Mouse (Mus musculus) embryonic facial prominence, embryonic 13.5 days (tissue): Measurements from ENCODE around the gene Prrt3. TPM values are rescaled to one million over a fixed set of nuclear protein-coding genes. Genes with fewer than 3 reads are reported as not detected.

Source experiments
- ATAC-seq: fragments of 200-750 bp; cut with Nextera tagmentation; 2 replicates; pipeline ENCODE4 v1.8.0; 2017; ENCODE audit warnings: low read depth; ENCODE audit not compliant: insufficient number of reproducible peaks, insufficient read depth, low FRiP score, low TSS enrichment
- H3K27ac ChIP-seq: fragments of 300-500 bp; sonication (generic); 2 replicates; pipeline ENCODE4 v1.5.1; 2015; ENCODE audit warnings: moderate library complexity, mild to moderate bottlenecking, inconsistent platforms
- H3K27me3 ChIP-seq: fragments of 300-500 bp; sonication (generic); 2 replicates; pipeline ENCODE4 v1.6.1; 2015; ENCODE audit warnings: mild to moderate bottlenecking, inconsistent platforms
- H3K36me3 ChIP-seq: fragments of 300-500 bp; sonication (generic); 2 replicates; pipeline ENCODE4 v1.6.1; 2015; ENCODE audit warnings: mild to moderate bottlenecking, inconsistent platforms
- H3K4me1 ChIP-seq: fragments of 300-500 bp; sonication (generic); 2 replicates; pipeline ENCODE4 v1.6.1; 2015; ENCODE audit warnings: inconsistent platforms
- H3K4me2 ChIP-seq: fragments of 300-500 bp; sonication (generic); 2 replicates; pipeline ENCODE4 v1.6.1; 2015; ENCODE audit warnings: moderate library complexity, mild to moderate bottlenecking, inconsistent platforms
- H3K4me3 ChIP-seq: fragments of 300-500 bp; sonication (generic); 2 replicates; pipeline ENCODE4 v1.5.1; 2015; ENCODE audit warnings: mild to moderate bottlenecking, inconsistent platforms
- H3K9ac ChIP-seq: fragments of 300-500 bp; sonication (generic); 2 replicates; pipeline ENCODE4 v1.6.1; 2015; ENCODE audit warnings: mild to moderate bottlenecking, inconsistent platforms
- H3K9me3 ChIP-seq: fragments of 300-500 bp; sonication (generic); 2 replicates; pipeline ENCODE4 v1.6.1; 2016; ENCODE audit warnings: inconsistent platforms
- WGBS: fragments of 180-500 bp; shearing (Covaris S2); methylation state at CpG from one replicate; pipeline ENCODE4 v1.1.7; 2015; ENCODE audit warnings: mixed read lengths; 5-methylcytosine and 5-hydroxymethylcytosine counted together
- polyA plus RNA-seq: library from polyadenylated mRNA; unstranded; fragments of >200 nt; fragmentation: Nextera tagmentation; extraction: Ambion mirVana; gene quantifications from 2 replicates; pipeline ENCODE4 v1.2.1, GENCODE M21; 2015

Gene Prrt3
- polyA plus RNA-seq, 1 experiment from 2014 or later = 2.3 TPM

GRCm38 (mm10) chr6:113469021-113469420 lies 32.7 kb downstream of the Prrt3 start:
- no peak overlapping the region for H3K27ac ChIP-seq
- WGBS = 7% methylated on average over 9 of the region's 9 CpGs
- H3K27me3 ChIP-seq = peaks cover 52% of the 10 kb centered on the region
- H3K9ac ChIP-seq = peak overlapping the region; percentile 68; the same call in 1 of the 2 replicates
- H3K4me2 ChIP-seq = peak overlapping the region; percentile 75
- no peaks in the 10 kb centered on the region for H3K9me3 ChIP-seq
- no peaks in the 10 kb centered on the region for H3K36me3 ChIP-seq
- H3K4me3 ChIP-seq = peak overlapping the region; percentile 43
- H3K4me1 ChIP-seq = peaks cover 25% of the 10 kb centered on the region
- ATAC-seq = no peak

GRCm38 (mm10) chr6:113468512-113468911 lies 33.2 kb downstream of the Prrt3 start:
- Histone ChIP-seq H3K27me3 (peaks cover 52% of the 10 kb centered on the region), H3K4me1 (peaks cover 25% of the 10 kb centered on the region), H3K9ac (peak overlapping the region; percentile 36; the same call in 1 of the 2 replicates), H3K4me3 (no peak overlapping the region), H3K36me3 (no peaks in the 10 kb centered on the region), H3K27ac (no peak overlapping the region), H3K4me2 (peak overlapping the region; percentile 75), H3K9me3 (no peaks in the 10 kb centered on the region)
- no peak for ATAC-seq
- WGBS = 65% methylated on average over 3 of the region's 3 CpGs

- no peak overlapping the region for H3K27ac ChIP-seq
- H3K36me3 ChIP-seq = no peaks in the 10 kb centered on the region
- no peak for ATAC-seq
- H3K4me1 ChIP-seq = peaks cover 15% of the 10 kb centered on the region
- no peak overlapping the region for H3K4me2 ChIP-seq
- H3K9ac ChIP-seq = no peak overlapping the region
- H3K9me3 ChIP-seq = no peaks in the 10 kb centered on the region
- 57% methylated on average over 5 of the region's 5 CpGs for WGBS
- peaks cover 31% of the 10 kb centered on the region for H3K27me3 ChIP-seq
- no peak overlapping the region for H3K4me3 ChIP-seq
These were observed 36.1 kb downstream of the Prrt3 start for GRCm38 (mm10) chr6:113465602-113466001.

GRCm38 (mm10) chr6:113464040-113464439 lies 37.7 kb downstream of the Prrt3 start:
- Histone ChIP-seq H3K27ac (no peak overlapping the region), H3K9ac (no peak overlapping the region), H3K36me3 (no peaks in the 10 kb centered on the region), H3K4me3 (no peak overlapping the region), H3K4me2 (no peak overlapping the region), H3K27me3 (peaks cover 15% of the 10 kb centered on the region), H3K9me3 (no peaks in the 10 kb centered on the region), H3K4me1 (peaks cover 5% of the 10 kb centered on the region; the same call in 1 of the 2 replicates)
- no peak for ATAC-seq
- 68% methylated on average over 7 of the region's 7 CpGs for WGBS

- Histone ChIP-seq H3K4me1 (no peaks in the 10 kb centered on the region), H3K9ac (peak overlapping the region; percentile 52; the same call in 1 of the 2 replicates), H3K9me3 (no peaks in the 10 kb centered on the region), H3K4me3 (peak overlapping the region; percentile 10; the same call in 1 of the 2 replicates), H3K27me3 (no peaks in the 10 kb centered on the region), H3K27ac (no peak overlapping the region), H3K36me3 (no peaks in the 10 kb centered on the region), H3K4me2 (peak overlapping the region; percentile 39)
- ATAC-seq = peak; percentile 82
- 62% methylated on average over 10 of the region's 10 CpGs for WGBS
These were observed 43.1 kb downstream of the Prrt3 start for GRCm38 (mm10) chr6:113458635-113459034.

GRCm38 (mm10) chr6:113457952-113458534 lies 43.7 kb downstream of the Prrt3 start, which contains the start of gene Il17re:
TSS of gene Il17re (plus strand) at chr6:113458484.
- Histone ChIP-seq H3K4me2 (peak within 1 kb of the TSS; percentile 39), H3K9me3 (no peaks in the 10 kb centered on the region), H3K9ac (peak within 1 kb of the TSS; percentile 52; the same call in 1 of the 2 replicates), H3K36me3 (no peaks in the 10 kb centered on the region), H3K4me3 (peak within 1 kb of the TSS; percentile 10; the same call in 1 of the 2 replicates), H3K4me1 (no peaks in the 10 kb centered on the region), H3K27me3 (no peaks in the 10 kb centered on the region), H3K27ac (no peak within 1 kb of the TSS)
- 48% methylated on average over 10 of the region's 10 CpGs for WGBS
- ATAC-seq = no peak

GRCm38 (mm10) chr6:113455007-113455406 lies 46.7 kb downstream of the Prrt3 start:
- Histone ChIP-seq H3K4me1 (peaks cover 5% of the 10 kb centered on the region; the same call in 1 of the 2 replicates), H3K4me3 (no peak overlapping the region), H3K4me2 (no peak overlapping the region), H3K27me3 (no peaks in the 10 kb centered on the region), H3K27ac (no peak overlapping the region), H3K36me3 (no peaks in the 10 kb centered on the region), H3K9ac (no peak overlapping the region), H3K9me3 (no peaks in the 10 kb centered on the region)
- no peak for ATAC-seq
- 60% methylated on average over 5 of the region's 5 CpGs for WGBS

GRCm38 (mm10) chr6:113451839-113452238 lies 49.9 kb downstream of the Prrt3 start:
- no peaks in the 10 kb centered on the region for H3K27me3 ChIP-seq
- H3K9me3 ChIP-seq = no peaks in the 10 kb centered on the region
- no peak overlapping the region for H3K4me2 ChIP-seq
- H3K27ac ChIP-seq = no peak overlapping the region
- no peak overlapping the region for H3K9ac ChIP-seq
- H3K4me3 ChIP-seq = no peak overlapping the region
- peaks cover 24% of the 10 kb centered on the region for H3K36me3 ChIP-seq
- H3K4me1 ChIP-seq = peaks cover 5% of the 10 kb centered on the region; the same call in 1 of the 2 replicates
- no peak for ATAC-seq
- WGBS = 79% methylated on average over 2 of the region's 2 CpGs

GRCm38 (mm10) chr6:113447639-113448038 lies 54.1 kb downstream of the Prrt3 start:
- Histone ChIP-seq H3K27ac (no peak overlapping the region), H3K27me3 (no peaks in the 10 kb centered on the region), H3K9me3 (no peaks in the 10 kb centered on the region), H3K4me2 (no peak overlapping the region), H3K4me1 (peaks cover 15% of the 10 kb centered on the region), H3K36me3 (peaks cover 39% of the 10 kb centered on the region), H3K4me3 (no peak overlapping the region), H3K9ac (no peak overlapping the region)
- 94% methylated on average over 4 of the region's 4 CpGs for WGBS
- no peak for ATAC-seq

- Histone ChIP-seq H3K36me3 (peaks cover 39% of the 10 kb centered on the region), H3K4me2 (no peak overlapping the region), H3K27ac (no peak overlapping the region), H3K27me3 (no peaks in the 10 kb centered on the region), H3K9ac (no peak overlapping the region), H3K9me3 (no peaks in the 10 kb centered on the region), H3K4me3 (no peak overlapping the region), H3K4me1 (peaks cover 15% of the 10 kb centered on the region)
- ATAC-seq = no peak
- WGBS = 81% methylated on average over 8 of the region's 8 CpGs
These were observed 57.3 kb downstream of the Prrt3 start for GRCm38 (mm10) chr6:113444207-113444965.
